Mouse (Mus musculus) heart, postnatal 14 days (tissue): Measurements from ENCODE around the gene Rtf1. TPM values are rescaled to one million over a fixed set of nuclear protein-coding genes. Genes with fewer than 3 reads are reported as not detected.
A peak's percentile ranks its signal among the peaks of the same experiment; 100 is the strongest.
"Not testable (repeated sequence)": the region's sequence is repeated elsewhere in the genome, so short reads cannot be mapped to it uniquely, and the experiment has no call there.

Source experiments
- DNase-seq, 2 experiments: peaks; one replicate each; pipeline ENCODE4 v3.0.0; 2021 to 2022
- intact Hi-C: fragments of 180-260 bp; cut with DNase I; formaldehyde crosslinking; loops from one replicate; pipeline ENCODE4 v1.15.1; 2025
- long read RNA-seq, 2 experiments: library from polyadenylated mRNA; stranded (forward); transcript quantifications; one replicate each; pipeline ENCODE4 v2.0.0; 2021
- total RNA-seq, 2 experiments: library from RNA; stranded (reverse); gene quantifications; 2 replicates each; pipeline ENCODE4 v1.2.3; 2021

Gene Rtf1
- 10 to 100 TPM; 22.6 to 23.5 TPM for total RNA-seq
- long read RNA-seq, experiment 1, full-length matches to known transcripts, result 4 of 10 reads
- long read RNA-seq, experiment 1, partial matches to known transcripts, result 6 of 10 reads
- long read RNA-seq, experiment 1, other reads (novel, unspliced or antisense), result 0 of 10 reads
- long read RNA-seq, experiment 2, partial matches to known transcripts, result 6 of 8 reads
- long read RNA-seq, experiment 2, other reads (novel, unspliced or antisense), result 2 of 8 reads

GRCm38 (mm10) chr2:119674525-119675214 is at the start of gene Rtf1:
Gene Rtf1, plus strand, starts transcription at chr2:119675068.
- intact Hi-C loops, result loop anchor here (5.0 kb wide), 1 partner anchor 68 kb away; the partner anchor contains the start of gene Itpka
- DNase-seq, result peak; percentile 99

GRCm38 (mm10) chr2:119636781-119637180 is 38.1 kb upstream of the Rtf1 start:
- no peak for DNase-seq
- intact Hi-C loops, result no loop called here

GRCm38 (mm10) chr2:119641214-119641912 is 33.5 kb upstream of the Rtf1 start:
- intact Hi-C loops, result no loop called here
- no peak for DNase-seq

- no peak for DNase-seq
- intact Hi-C loops, result no loop called here
These were observed 30.6 kb upstream of the Rtf1 start for GRCm38 (mm10) chr2:119644254-119644653.

GRCm38 (mm10) chr2:119662220-119663182 is 12.4 kb upstream of the Rtf1 start, which contains the start of gene Ndufaf1:
Gene Ndufaf1, minus strand, starts transcription at chr2:119662827.
- intact Hi-C loops, result no loop called here
- peak; percentile 75 to 84 for DNase-seq

GRCm38 (mm10) chr2:119665744-119666143 is 9.1 kb upstream of the Rtf1 start:
- intact Hi-C loops, DNase-seq: not testable (repeated sequence)

- intact Hi-C loops, result no loop called here
- peak in 1 of 2 experiments; percentile 6 for DNase-seq
These were observed 5.9 kb upstream of the Rtf1 start for GRCm38 (mm10) chr2:119669010-119669409.

- intact Hi-C loops, result loop anchor here (5.0 kb wide), 1 partner anchor 67 kb away; the partner anchor contains the start of gene Itpka
- no peak for DNase-seq
These were observed 432 bp downstream of the Rtf1 start for GRCm38 (mm10) chr2:119675215-119675784.

GRCm38 (mm10) chr2:119675831-119676230 is 963 bp downstream of the Rtf1 start:
- intact Hi-C loops, result loop anchor here (5.0 kb wide), 1 partner anchor 66 kb away; the partner anchor contains the start of gene Itpka
- no peak for DNase-seq

GRCm38 (mm10) chr2:119683706-119684105 is 8.8 kb downstream of the Rtf1 start:
- intact Hi-C loops, result no loop called here
- DNase-seq, result no peak

GRCm38 (mm10) chr2:119692003-119692701 is 17.3 kb downstream of the Rtf1 start:
- DNase-seq, result no peak
- intact Hi-C loops, result no loop called here

GRCm38 (mm10) chr2:119694826-119695225 is 20.0 kb downstream of the Rtf1 start:
- DNase-seq, result no peak

GRCm38 (mm10) chr2:119696111-119696510 is 21.2 kb downstream of the Rtf1 start:
- intact Hi-C loops, result no loop called here
- no peak for DNase-seq

More at GRCm38 (mm10) chr2:119694826-119695225, 20.0 kb downstream of the Rtf1 start:
- intact Hi-C loops, result no loop called here

GRCm38 (mm10) chr2:119698472-119698871 is 23.6 kb downstream of the Rtf1 start:
- DNase-seq, result no peak
- intact Hi-C loops, result no loop called here

- intact Hi-C loops, result no loop called here
- no peak for DNase-seq
These were observed 25.1 kb downstream of the Rtf1 start for GRCm38 (mm10) chr2:119699962-119700361.

- DNase-seq, result no peak
- intact Hi-C loops, result no loop called here
These were observed 28.3 kb downstream of the Rtf1 start for GRCm38 (mm10) chr2:119703171-119703570.

GRCm38 (mm10) chr2:119707676-119708075 is 32.8 kb downstream of the Rtf1 start:
- intact Hi-C loops, result no loop called here
- DNase-seq, result no peak

- DNase-seq, result no peak
- intact Hi-C loops, result no loop called here
These were observed 35.1 kb downstream of the Rtf1 start for GRCm38 (mm10) chr2:119710011-119710410.

GRCm38 (mm10) chr2:119715868-119716267 is 41.0 kb downstream of the Rtf1 start:
- DNase-seq, intact Hi-C loops: not testable (repeated sequence)
